Mouse (Mus musculus): ENCODE data around the gene Plekhh3.
"Not testable (repeated sequence)": the region's sequence is repeated elsewhere in the genome, so short reads cannot be mapped to it uniquely, and the experiment has no call there.

Plekhh3 gene

GRCm38 (mm10) chr11:101151063-101151462 lies 20.1 kb downstream of the Plekhh3 start:
- no peak for DNase-seq (ENCODE audit: low spot score in 2 of 2)

GRCm38 (mm10) chr11:101149178-101150105 lies 21.7 kb downstream of the Plekhh3 start:
- DNase-seq (ENCODE audit: low spot score in 2 of 2): no peak

GRCm38 (mm10) chr11:101148751-101149150 lies 22.4 kb downstream of the Plekhh3 start:
- DNase-seq (ENCODE audit: low spot score in 2 of 2): no peak

- no peak for DNase-seq (ENCODE audit: low spot score in 2 of 2)
Measured at GRCm38 (mm10) chr11:101146377-101146776, 24.8 kb downstream of the Plekhh3 start.

- DNase-seq (ENCODE audit: low spot score in 2 of 2): no peak
Measured at GRCm38 (mm10) chr11:101143338-101144225, 27.6 kb downstream of the Plekhh3 start.

GRCm38 (mm10) chr11:101142215-101142967 lies 28.8 kb downstream of the Plekhh3 start:
- DNase-seq (ENCODE audit: low spot score in 2 of 2): no peak

GRCm38 (mm10) chr11:101141088-101141487 lies 30.1 kb downstream of the Plekhh3 start:
- DNase-seq (ENCODE audit: low spot score in 2 of 2): no peak

GRCm38 (mm10) chr11:101140164-101140819 lies 30.9 kb downstream of the Plekhh3 start:
- no peak for DNase-seq (ENCODE audit: low spot score in 2 of 2)

- DNase-seq (ENCODE audit: low spot score in 2 of 2): no peak
Measured at GRCm38 (mm10) chr11:101138536-101139181, 32.5 kb downstream of the Plekhh3 start.

GRCm38 (mm10) chr11:101137000-101137399 lies 34.2 kb downstream of the Plekhh3 start:
- DNase-seq (ENCODE audit: low spot score in 2 of 2): no peak

GRCm38 (mm10) chr11:101134217-101134865 lies 36.8 kb downstream of the Plekhh3 start:
- DNase-seq (ENCODE audit: low spot score in 2 of 2): no peak

GRCm38 (mm10) chr11:101133037-101133436 lies 38.1 kb downstream of the Plekhh3 start:
- DNase-seq (ENCODE audit: low spot score in 2 of 2): no peak

- no peak for DNase-seq (ENCODE audit: low spot score in 2 of 2)
Measured at GRCm38 (mm10) chr11:101131701-101132100, 39.5 kb downstream of the Plekhh3 start.

GRCm38 (mm10) chr11:101131187-101131586 lies 40.0 kb downstream of the Plekhh3 start:
- DNase-seq (ENCODE audit: low spot score in 2 of 2): no peak

- no peak for DNase-seq (ENCODE audit: low spot score in 2 of 2)
Measured at GRCm38 (mm10) chr11:101130056-101130756, 40.9 kb downstream of the Plekhh3 start.

GRCm38 (mm10) chr11:101128996-101129577 lies 42.1 kb downstream of the Plekhh3 start:
- no peak for DNase-seq (ENCODE audit: low spot score in 2 of 2)

- DNase-seq (ENCODE audit: low spot score in 2 of 2): no peak
Measured at GRCm38 (mm10) chr11:101127075-101127474, 44.1 kb downstream of the Plekhh3 start.

- DNase-seq (ENCODE audit: low spot score in 2 of 2): not testable (repeated sequence)
Measured at GRCm38 (mm10) chr11:101125008-101125407, 46.1 kb downstream of the Plekhh3 start.

GRCm38 (mm10) chr11:101124494-101124893 lies 46.7 kb downstream of the Plekhh3 start:
- DNase-seq (ENCODE audit: low spot score in 2 of 2): not testable (repeated sequence)
